Mouse (Mus musculus) v-Abl transformed pro-B cells (cell line): ENCODE measurements around the gene Tnpo1.

ENCODE experiments used
- in situ Hi-C, 2 experiments: fragments of 400-800 bp; cut with MboI; formaldehyde crosslinking; loops; one replicate each; pipeline ENCODE4 v1.15.1; 2025; ENCODE audit not compliant: unreplicated experiment in 2 of 2

The Tnpo1 gene

DNA sequence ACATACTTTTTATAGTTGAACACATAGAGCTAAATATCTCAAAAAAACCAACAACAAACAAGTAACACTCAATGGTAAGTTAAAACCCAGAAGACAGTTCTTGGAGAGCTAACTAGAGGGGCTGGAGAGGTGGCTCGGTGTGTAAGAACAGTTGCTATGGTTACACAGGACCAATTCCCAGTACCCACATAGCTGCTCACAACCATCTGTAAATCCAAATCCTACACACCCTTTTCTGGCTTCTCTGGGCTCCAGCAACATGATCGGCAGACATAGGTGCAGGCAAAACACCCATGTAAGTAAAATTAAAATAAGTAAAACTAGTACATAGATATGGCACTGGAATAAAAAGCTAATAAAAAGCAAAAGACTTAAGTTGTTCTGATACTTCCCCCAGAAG lies 31.3 kb downstream of the Tnpo1 start:
- in situ Hi-C loops, result loop anchor here in 1 of 2 experiments (10.0 kb wide), 1 partner anchor 50 kb away; no protein-coding TSS in a partner anchor

DNA sequence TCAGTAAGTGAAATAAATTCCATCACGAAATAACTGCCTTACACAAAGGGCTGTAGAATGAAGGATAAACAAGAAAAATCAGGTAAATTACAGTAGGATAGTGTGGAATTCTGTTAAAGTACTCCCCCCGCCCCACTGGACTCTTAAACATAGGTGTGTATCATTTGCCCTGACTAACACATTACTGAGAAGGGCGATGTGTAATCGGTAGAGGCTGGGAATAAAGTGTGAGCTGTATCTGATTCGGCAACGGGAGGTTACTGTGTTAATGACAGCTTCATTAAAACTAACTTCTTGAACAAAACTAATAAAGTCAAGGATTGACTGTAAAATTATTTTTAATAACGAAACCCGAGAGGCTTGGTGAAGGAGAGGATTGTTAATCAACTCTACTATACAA lies 34.7 kb downstream of the Tnpo1 start:
- in situ Hi-C loops, result loop anchor here in 1 of 2 experiments (10.0 kb wide), 1 partner anchor 53 kb away; no protein-coding TSS in a partner anchor

DNA sequence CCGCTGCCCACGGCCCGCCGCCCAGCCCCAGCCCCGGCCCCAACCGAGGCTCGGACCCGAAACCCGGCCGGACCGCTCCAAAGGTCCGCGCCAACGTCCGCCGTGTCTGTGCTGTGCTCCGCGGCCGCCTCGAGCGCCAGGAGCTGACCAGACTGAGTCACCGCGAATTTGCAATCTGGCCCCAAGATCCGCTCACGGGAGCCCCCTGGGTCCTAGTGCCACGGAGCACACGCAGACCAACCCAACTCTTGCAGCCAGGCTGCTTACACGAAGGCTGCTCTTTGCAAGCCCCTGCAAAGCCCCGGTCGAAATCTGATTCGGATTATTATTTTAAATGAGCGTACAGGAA lies 35.3 kb downstream of the Tnpo1 start:
- in situ Hi-C loops, result loop anchor here in 1 of 2 experiments (10.0 kb wide), 1 partner anchor 54 kb away; no protein-coding TSS in a partner anchor

DNA sequence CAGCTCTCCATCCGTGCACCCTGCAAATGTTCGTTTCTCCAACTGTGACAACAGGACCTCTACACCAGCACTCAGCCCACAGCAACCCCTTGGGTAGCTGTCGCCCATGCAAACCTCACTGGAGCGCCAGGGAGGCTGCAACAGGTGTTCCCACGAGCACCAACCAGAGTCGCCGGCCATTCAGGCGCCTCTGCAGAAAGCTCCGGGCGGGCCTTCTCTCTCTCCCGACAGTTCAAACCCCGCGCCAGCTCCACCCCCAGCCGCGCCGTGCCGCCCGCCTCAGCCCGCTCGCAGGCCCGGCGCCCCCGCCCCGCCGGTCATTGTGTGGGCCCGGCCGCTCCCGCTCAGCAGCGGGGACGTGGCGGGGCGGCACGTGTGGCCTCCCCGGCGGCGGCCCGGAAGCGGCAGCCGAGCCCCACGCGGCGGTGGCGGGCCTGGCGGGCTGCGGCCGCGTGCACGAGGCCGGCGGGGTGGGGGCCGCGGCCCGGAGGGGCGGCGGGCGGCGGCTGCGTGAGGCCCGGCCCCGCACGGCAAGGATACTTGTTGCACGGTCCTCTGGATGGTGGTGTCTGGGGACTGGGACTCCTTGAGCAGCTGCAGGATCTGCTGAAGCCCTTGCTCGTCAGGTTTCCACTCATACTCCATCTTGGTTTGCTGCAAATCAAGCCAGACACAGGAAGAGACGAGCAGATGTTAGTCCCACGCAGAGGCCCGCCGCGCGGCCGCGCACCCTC lies 35.9 kb downstream of the Tnpo1 start:
- in situ Hi-C loops, result loop anchor here in 1 of 2 experiments (10.0 kb wide), 1 partner anchor 54 kb away; no protein-coding TSS in a partner anchor

DNA sequence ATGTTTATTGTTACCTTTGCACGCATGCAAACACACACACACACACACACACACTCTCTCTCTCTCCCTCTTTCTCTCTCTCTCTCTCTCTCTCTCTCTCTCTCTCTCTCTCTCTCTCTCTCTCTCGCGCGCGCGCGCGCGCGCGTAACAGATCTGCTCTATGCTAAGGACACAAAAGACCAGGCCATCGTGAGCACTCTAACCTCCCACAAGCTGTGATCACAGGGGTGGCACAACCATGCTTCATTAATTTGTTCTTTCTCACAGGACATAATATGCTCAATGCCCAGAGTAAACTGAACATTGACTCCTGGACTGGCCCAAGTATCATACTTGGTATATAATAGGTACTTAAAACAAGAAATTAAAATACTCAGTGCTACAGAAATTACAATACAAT lies 37.0 kb downstream of the Tnpo1 start:
- in situ Hi-C loops, result no loop called here

DNA sequence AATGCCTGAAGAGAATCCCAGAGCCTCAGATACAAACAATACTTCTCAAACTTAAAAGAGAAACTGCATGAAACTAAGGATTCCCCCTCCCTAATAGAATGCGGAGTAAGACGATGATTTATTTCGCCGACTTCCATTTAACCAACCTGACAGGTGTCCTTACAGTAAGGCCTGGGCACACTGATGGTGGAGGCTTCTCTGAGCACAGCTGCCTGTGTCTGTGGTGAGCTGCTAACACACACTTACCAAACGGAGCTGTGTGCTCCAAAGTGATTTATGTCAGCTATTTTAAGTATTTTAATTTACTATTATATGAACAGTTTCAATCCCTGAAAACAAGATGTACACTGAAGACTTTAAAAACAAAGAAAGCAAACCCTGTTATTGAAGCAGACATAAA lies 42.4 kb downstream of the Tnpo1 start:
- in situ Hi-C loops, result no loop called here

DNA sequence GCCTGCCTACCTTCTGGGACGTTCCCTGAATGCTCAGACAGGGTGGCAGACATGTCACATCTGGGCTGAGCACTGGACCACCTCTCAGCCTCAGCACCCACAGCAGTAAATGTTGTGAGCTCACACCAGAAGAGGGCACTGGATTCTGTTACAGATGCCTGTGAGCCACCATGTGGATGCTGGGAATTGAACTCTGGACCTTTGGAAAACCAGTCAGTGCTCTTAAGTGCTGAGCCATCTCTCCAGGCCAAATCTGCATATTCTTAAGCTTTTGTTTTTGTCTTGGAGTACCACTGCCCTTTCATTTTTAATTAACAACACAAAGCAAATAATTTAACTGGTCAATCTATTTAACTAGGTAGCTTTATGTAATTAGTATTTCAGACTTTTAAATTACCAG lies 44.2 kb downstream of the Tnpo1 start:
- in situ Hi-C loops, result no loop called here

DNA sequence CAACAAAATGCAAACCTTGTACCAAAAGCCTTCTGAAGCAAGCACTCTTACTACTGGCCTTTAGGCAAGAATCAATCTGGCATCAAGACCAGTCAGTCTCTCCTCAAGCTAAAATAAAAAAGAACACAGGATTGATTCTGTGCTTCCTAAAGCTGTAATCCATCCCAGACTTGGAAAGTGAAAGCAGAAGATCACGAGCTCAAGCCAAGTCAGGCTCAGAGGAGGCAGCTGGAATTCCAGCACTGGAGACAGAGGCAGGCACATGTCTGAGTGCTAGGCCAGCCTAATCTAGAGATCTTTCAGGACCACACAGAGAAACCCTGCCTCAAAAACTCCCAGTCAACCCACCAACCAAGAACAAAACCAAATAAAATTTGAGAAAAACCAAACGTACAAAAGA lies 45.8 kb downstream of the Tnpo1 start:
- in situ Hi-C loops, result no loop called here

DNA sequence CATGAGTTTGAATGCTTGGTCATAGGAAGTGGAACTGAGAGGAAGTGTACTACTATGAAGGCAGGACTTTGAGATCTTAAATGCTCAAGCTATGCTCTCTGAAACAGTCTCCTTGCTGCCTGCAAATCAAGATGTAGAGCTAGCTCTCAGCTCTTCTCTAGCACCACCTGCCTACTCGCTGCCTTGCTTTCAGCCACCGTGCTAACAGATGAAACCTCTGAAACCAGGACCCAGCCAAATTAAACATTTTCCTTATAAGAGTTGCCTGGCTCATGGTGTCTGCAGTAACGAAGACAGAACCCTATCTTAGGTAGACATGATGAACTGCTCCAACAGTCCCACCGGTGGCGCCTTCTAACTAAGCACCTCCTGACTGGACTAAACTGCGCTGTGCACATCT lies 46.8 kb downstream of the Tnpo1 start:
- in situ Hi-C loops, result no loop called here

DNA sequence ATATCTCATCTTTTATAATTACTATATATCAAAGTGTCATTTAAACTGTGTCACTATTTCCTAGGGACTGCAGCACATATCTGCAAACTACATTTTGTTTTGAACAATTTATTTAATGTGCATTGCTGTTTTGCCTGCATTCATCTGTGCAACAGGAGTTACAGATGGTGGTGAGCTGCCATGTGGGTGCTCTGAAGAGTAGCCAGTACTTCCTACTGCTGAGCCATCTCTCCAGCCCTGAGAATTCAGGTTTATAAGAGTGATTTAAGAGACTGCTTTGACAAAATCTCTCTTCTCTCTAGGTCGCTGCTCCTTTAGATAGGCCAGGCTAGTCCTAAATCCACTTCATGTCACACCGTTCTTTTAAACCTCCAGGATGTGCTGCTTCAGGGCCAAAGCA lies 49.0 kb downstream of the Tnpo1 start:
- in situ Hi-C loops, result no loop called here

DNA sequence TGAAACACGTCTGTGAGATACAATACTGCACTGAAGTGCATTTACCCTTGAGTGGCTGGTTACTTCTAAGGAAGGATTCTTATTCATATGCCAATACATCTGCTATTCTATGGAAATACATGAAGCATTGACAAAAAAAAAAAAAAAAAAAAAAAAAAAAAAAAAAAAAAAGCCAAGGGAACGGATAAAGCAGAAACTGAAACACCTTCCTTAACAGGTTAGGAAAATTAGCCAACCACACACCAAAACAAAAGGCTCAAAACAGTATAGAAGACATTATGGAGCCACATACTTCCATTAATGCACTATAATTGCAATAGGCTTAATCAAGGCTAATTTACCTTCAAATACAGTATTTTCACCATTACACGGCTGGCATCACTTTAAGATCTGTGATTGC lies 51.5 kb downstream of the Tnpo1 start:
- in situ Hi-C loops, result loop anchor here in 1 of 2 experiments (25.0 kb wide), 2 partner anchors 438 to 1163 kb away; no protein-coding TSS in a partner anchor

DNA sequence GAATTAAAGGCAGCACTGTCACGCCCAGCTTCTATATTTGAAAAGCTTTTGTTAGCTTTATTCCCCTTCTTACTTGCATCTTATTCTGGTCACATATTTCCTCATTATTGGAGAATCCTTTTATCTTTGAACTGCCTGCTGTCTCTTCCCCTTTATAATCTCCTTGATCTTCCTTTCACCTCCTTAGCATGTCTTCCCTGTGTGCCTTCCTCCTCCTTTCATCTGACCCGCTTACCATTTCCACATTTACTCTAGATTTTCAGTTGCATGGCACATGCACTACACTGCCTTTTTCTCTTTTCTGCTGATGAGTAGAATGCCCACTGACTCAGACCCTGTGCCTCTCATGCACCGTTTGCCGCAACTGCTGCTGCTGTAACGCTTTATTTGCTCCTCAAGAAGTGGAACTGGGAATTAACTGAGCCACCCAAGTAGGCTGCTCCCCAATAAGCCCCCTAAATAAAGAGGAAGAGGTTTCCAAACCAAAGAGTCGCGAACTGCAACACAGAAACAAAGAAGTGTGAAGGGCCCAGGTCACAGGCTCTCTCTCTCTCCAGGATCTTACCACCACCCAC lies 53.8 kb downstream of the Tnpo1 start:
- in situ Hi-C loops, result loop anchor here in 1 of 2 experiments (25.0 kb wide), 2 partner anchors 440 to 1165 kb away; no protein-coding TSS in a partner anchor

DNA sequence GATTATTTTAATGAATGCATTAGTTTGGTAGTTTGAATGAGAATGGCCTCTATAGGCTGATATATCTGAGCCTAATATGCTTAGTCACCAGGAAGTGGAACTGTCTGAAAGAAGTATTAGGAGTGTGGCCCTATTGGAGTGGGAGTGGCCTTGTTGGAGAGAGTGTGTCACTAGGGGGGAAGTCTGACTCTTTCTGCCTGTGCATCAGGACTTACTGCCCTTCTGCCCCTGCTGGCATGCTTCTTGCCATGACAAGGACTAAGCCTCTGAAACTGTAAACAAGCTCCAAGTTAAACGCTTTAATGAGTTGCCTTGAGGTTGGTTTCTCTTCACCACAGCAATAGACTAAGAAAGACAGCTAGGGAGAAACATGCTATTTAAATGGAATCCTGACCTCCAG lies 54.9 kb downstream of the Tnpo1 start:
- in situ Hi-C loops, result loop anchor here in 1 of 2 experiments (25.0 kb wide), 2 partner anchors 441 to 1166 kb away; no protein-coding TSS in a partner anchor

DNA sequence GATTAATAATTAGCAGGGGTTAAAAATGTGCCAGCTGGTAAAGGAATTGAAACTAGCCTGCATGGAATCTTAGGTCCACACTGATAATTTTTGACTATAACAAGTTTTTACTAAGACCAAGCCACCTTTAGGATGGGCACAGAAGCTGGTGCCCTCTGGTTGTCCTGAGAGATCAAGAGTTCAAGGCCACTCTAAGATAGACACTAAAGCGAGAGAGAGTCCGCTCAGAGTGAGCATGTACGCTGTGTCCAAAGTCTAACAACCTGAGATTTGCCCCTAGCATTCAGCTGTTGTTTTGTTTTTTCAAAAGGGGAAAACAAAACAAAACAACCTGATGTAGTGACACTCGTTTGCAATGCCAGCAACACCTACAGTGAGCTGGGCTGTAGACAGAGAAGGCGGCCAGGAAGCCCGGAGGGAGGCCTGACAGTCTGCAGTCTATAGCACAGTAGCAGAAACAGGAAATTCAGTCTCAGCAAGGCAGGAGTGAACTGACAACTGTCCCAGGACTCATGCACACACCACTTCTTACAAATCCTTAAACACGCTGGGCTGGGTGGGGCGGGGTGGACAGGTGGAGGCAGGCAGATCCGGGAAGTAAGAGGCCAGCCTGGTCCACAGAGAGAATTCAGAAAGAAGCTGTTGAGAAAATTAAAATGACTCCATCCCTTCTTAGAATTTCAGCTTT lies 57.8 kb downstream of the Tnpo1 start:
- in situ Hi-C loops, result loop anchor here (5.0 to 25.0 kb wide), 5 partner anchors 224 to 1169 kb away; no protein-coding TSS in a partner anchor

DNA sequence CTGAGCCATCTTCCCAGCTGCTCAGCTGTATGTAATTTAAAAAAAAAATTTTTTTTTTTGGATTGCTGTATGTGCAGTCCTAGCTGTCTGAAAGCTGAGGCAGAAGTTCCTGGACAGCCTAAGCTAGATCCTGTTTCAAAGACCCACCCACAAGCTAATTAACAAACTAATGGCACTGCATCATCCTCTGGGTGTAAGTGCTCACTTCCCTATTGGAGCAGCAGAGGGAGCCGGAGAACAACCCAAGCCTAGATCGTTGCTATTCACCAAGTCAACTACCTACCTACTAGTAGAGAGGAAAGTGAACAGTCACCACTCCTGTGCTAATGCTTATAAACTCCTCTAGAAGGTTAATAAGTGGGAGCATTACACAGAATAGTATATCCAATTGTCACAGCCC lies 58.4 kb downstream of the Tnpo1 start:
- in situ Hi-C loops, result loop anchor here (5.0 to 25.0 kb wide), 5 partner anchors 224 to 1169 kb away; no protein-coding TSS in a partner anchor

DNA sequence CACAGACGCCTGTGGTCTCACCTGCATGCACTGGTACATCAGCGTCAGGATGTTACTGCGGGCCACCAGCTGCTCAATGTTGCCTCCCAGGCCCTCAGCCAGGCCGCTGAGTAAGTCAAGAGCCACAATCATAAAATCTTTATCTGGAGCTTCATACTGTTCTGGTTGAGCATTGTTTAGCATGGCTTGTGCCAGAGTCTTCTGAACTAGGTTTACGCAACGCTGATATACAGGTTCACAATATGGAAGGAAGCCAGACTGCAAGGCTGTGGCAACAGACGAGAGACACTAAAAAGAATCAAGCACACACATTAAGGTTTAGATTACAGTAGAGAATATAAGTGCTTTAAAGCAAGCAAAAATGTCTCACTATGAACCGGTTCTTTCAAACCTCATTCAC lies 70.9 kb downstream of the Tnpo1 start:
- in situ Hi-C loops, result loop anchor here in 1 of 2 experiments (25.0 kb wide), 2 partner anchors 457 to 1182 kb away; no protein-coding TSS in a partner anchor

DNA sequence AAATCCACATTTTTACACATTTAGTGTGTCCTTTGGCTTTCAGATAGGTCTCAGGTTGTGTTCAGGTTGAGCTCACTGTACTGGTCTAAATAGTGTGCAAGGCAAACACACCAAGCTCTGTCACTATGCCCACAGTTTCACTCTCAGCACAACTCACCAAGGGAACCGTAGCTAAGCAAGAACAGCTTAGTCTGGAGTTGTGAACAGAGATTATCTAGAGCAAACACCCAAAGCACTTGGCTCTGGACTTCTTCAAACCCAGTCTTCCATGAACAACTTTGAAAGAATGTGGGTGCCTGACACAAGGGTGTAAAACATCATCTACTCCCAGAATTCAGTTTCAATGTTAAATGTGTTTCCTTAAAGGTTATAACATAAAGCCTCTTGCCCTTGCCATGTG lies 80.4 kb downstream of the Tnpo1 start:
- in situ Hi-C loops, result no loop called here

DNA sequence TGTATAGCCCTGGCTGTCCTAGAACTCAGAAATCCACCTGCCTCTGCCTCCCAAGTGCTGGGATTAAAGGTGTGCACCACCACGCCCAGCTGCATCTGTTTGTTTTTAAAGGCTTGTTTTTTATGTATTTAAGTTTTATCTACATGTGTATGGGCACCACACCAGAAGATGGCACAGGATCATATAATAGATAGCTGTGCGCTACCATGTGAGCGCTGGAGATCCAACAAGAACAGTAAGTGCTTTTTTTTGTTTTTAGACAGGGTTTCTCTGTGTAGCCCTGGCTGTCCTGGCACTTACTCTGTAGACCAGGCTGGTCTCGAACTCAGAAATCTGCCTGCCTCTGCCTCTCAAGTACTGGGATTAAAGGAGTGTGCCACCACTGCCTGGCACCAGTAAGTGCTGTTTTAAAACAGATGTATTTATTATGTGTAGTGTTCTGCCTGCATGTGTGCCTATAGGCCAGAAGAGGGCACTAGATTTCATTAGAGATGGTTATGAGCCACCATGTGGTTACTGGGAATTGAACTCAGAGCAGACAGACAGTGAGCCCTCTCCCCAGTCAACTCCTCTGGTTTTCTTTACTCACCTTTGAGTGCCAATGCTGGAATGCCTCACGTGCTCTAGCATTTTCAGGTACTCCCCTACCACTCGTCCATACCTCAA lies 89.6 kb downstream of the Tnpo1 start:
- in situ Hi-C loops, result no loop called here

DNA sequence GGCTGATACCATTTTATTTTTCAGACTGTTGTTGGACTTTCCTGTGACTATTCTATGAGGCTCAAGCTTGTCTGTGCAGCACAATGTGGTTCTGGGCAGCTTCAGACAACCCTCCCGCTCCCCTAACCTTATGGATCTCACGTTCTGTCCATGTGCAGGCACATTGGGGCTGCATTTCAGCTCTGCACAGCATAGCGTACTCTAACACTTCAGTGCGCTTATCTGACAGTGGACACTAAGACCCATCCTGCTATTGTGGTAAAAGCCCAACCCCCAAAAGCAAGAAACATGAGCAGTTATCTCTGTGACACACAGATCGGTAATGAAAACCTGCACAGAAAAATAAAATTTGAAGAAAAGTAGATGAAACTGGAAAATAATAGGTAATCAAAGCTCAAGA lies 90.4 kb downstream of the Tnpo1 start:
- in situ Hi-C loops, result no loop called here

DNA sequence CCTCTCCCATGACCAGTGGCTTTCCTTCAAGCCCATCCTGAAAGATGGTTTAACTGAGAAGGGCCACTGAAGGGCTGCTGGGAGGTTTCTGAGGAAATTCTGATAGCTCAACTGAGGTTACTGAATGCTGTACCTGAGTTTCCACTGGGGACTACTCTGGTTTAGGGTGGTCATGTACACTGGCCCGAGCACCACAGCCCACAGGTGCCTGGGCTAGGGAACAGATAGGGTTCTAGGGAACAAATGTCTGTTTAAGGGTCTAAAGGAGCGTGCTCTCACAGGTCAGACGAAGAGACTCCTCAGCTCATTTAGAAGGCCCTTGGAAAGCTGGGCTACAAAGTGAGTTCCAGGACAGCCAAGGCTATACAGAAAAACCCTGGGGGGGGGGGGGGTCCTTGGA lies 91.5 kb downstream of the Tnpo1 start:
- in situ Hi-C loops, result no loop called here

DNA sequence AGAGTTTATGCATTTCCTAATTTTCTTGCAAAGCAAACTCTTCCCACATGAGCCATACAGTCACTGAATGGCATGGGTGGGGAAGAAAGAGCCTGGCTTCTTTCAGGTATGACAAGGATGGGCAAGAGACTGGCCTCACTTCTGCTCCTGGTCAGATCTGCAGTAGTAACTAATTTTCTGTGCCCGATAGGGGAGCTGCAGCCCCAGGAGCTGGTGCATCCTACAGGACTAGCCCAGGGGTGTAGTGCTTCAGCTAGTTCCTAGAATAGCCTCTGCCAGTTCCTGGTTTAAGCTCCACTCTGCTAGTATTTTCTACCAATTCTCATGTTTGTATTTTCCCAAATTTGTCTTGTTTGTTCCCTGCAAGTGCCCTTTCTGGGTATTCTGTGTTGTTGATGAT lies 92.0 kb downstream of the Tnpo1 start:
- in situ Hi-C loops, result no loop called here
